Mouse (Mus musculus) midbrain, embryonic 16.5 days (tissue): ENCODE measurements around the gene Atp13a3. TPM values are rescaled to one million over a fixed set of nuclear protein-coding genes. Genes with fewer than 3 reads are reported as not detected.

ENCODE experiments used
- ATAC-seq: fragments of 200-750 bp; cut with Nextera tagmentation; 2 replicates; pipeline ENCODE4 v1.8.0; 2017; ENCODE audit warnings: moderate TSS enrichment
- H3K27ac ChIP-seq: fragments of 300-500 bp; sonication (generic); 2 replicates; pipeline ENCODE4 v1.5.1; 2014; ENCODE audit warnings: mild to moderate bottlenecking, low read length, mixed read lengths
- H3K27me3 ChIP-seq: fragments of 300-500 bp; sonication (generic); 2 replicates; pipeline ENCODE4 v1.6.1; 2014; ENCODE audit warnings: low read depth, low read length, mixed read lengths; ENCODE audit not compliant: control insufficient read depth, insufficient read depth
- H3K36me3 ChIP-seq: fragments of 300-500 bp; sonication (generic); 2 replicates; pipeline ENCODE4 v1.6.1; 2014; ENCODE audit warnings: mild to moderate bottlenecking, low read length, moderate library complexity, mixed read lengths; ENCODE audit not compliant: control insufficient read depth, insufficient read depth
- H3K4me1 ChIP-seq: fragments of 300-500 bp; sonication (generic); 2 replicates; pipeline ENCODE4 v1.6.1; 2014; ENCODE audit warnings: mild to moderate bottlenecking, low read length, mixed read lengths; ENCODE audit not compliant: control insufficient read depth, insufficient read depth
- H3K4me2 ChIP-seq: fragments of 300-500 bp; sonication (generic); 2 replicates; pipeline ENCODE4 v1.6.1; 2014; ENCODE audit warnings: mild to moderate bottlenecking, low read length, mixed read lengths
- H3K4me3 ChIP-seq: fragments of 300-500 bp; sonication (generic); 2 replicates; pipeline ENCODE4 v1.5.1; 2014; ENCODE audit warnings: low read depth, mild to moderate bottlenecking, low read length, moderate library complexity, mixed read lengths
- H3K9ac ChIP-seq: fragments of 300-500 bp; sonication (generic); 2 replicates; pipeline ENCODE4 v1.6.1; 2014; ENCODE audit warnings: low read depth, low read length, mixed read lengths
- H3K9me3 ChIP-seq: fragments of 300-500 bp; sonication (generic); replicated peaks from 2 replicates; pipeline ENCODE4 v1.6.1; 2014; ENCODE audit warnings: mild to moderate bottlenecking, low read length, mixed read lengths; ENCODE audit not compliant: control insufficient read depth, poor library complexity, severe bottlenecking
- WGBS: fragments of 180-500 bp; shearing (Covaris S2); extraction: QIAGEN DNeasy Blood & Tissue Kit; methylation state at CpG from one replicate; pipeline ENCODE4 v1.1.7; 2014; 5-methylcytosine and 5-hydroxymethylcytosine counted together
- polyA plus RNA-seq: library from polyadenylated mRNA; unstranded; fragments of >200 nt; fragmentation: Nextera tagmentation; extraction: Ambion mirVana; gene quantifications from 2 replicates; pipeline ENCODE4 v1.2.1, GENCODE M21; 2015

The Atp13a3 gene
- polyA plus RNA-seq, 1 experiment from 2014 or later: 7.5 TPM

DNA sequence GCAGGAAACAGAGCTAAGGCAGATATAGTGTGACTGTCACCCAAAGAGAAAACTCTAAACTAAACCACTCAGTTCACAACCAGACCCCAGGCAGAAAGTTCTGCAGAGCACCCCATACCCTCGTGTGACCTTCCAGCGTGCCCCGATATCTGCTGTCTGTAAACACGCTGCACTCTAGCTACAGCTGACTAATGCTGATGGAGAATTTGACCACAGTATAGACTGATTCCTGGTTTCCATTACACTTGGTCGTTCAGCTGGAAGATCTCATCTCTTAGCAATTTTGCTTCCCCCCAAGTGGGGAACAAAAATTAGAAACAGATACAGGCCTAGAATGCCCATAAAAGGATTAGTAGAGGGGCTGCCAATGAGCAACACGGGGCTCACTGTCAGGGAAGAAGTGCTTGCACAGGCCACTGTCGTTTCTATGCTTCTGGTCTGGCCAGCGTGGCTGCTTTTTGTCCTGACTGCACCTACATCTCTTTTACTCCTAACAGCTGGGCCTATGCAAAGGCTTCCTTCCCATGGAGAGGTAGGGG, 134.5 kb downstream of the Atp13a3 start:
- Histone ChIP-seq H3K27me3 (no peaks in the 10 kb centered on the region), H3K4me1 (no peaks in the 10 kb centered on the region), H3K4me2 (no peak overlapping the region), H3K27ac (no peak overlapping the region), H3K36me3 (no peaks in the 10 kb centered on the region), H3K9me3 (no peaks in the 10 kb centered on the region), H3K9ac (no peak overlapping the region), H3K4me3 (no peak overlapping the region)
- 63% methylated on average over 8 of the region's 8 CpGs for WGBS
- no peak for ATAC-seq

DNA sequence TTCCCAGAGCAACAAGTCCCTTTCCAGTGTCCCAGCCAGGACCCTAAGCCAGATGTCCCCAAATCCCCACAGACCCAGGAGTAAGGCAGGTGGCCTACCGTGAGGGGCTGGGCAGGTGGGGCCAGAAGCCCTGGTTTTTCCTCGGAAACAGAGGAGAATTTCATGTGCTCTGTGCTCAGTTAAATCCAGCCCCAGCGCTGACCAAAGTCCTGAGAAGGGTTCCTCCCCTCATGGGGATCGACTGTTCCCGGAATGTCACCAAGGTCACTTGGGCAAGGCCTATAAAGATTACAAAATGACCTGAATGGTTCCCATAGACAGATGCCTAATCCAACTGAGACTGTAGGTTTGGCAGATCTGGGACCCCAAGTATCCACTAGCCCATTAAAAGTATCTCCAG, 138.4 kb downstream of the Atp13a3 start, which contains the start of gene Cpn2:
Cpn2 (minus strand) TSS at position 141 of the 400 bp plus-strand sequence.
- Histone ChIP-seq H3K4me1 (no peaks in the 10 kb centered on the region), H3K4me2 (no peak within 1 kb of the TSS), H3K9me3 (no peaks in the 10 kb centered on the region), H3K36me3 (no peaks in the 10 kb centered on the region), H3K27me3 (peaks cover 2% of the 10 kb centered on the region; the same call in 1 of the 2 replicates), H3K9ac (no peak within 1 kb of the TSS), H3K27ac (no peak within 1 kb of the TSS), H3K4me3 (no peak within 1 kb of the TSS)
- WGBS: 74% methylated on average over 5 of the region's 5 CpGs
- ATAC-seq: no peak

DNA sequence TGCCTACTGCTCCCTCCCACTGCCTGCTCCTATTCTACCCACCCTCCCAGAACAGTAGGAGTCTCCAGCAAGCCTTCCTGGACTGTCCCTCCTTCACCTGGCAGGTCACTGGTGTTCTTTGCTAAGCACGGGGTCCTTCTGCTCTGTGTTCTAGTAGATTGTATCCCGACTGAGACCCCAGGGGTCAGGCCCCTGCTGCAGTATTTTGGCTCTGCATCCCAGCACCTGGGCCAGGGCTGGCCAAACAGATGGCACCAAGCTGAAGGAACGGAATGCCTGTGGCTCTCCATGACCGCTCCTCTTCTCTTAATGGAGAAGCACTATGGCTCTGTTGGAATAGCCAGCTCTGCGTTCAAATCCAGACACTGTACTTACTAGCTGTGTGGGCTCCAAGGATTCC, 139.2 kb downstream of the Atp13a3 start:
- H3K36me3 ChIP-seq: no peaks in the 10 kb centered on the region
- H3K4me1 ChIP-seq: no peaks in the 10 kb centered on the region
- H3K4me3 ChIP-seq: no peak overlapping the region
- 88% methylated on average over 5 of the region's 5 CpGs for WGBS
- H3K4me2 ChIP-seq: no peak overlapping the region
- H3K9me3 ChIP-seq: no peaks in the 10 kb centered on the region
- no peak overlapping the region for H3K27ac ChIP-seq
- no peak for ATAC-seq
- H3K9ac ChIP-seq: no peak overlapping the region
- H3K27me3 ChIP-seq: peaks cover 2% of the 10 kb centered on the region; the same call in 1 of the 2 replicates

DNA sequence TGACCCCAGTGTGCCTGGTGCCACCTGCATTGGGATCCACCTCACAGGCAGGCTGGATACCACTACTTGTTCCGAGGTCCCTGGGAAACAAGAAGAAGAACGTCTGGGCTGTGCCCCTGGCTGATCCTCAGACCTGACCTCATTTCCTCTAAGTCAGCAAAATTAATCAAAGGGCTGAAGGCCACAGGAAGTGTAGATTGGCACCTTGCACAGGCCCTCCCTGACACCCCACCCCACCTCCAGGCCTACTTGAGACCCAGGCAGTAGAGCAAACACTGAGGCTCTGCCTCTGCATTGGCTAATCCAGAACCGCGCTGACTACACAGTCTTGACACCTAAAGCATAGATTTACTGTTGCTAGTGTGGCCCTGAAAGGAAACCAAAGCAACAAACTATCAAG, 140.2 kb downstream of the Atp13a3 start:
- no peak for ATAC-seq
- no peaks in the 10 kb centered on the region for H3K36me3 ChIP-seq
- H3K9ac ChIP-seq: no peak overlapping the region
- H3K4me1 ChIP-seq: no peaks in the 10 kb centered on the region
- no peak overlapping the region for H3K4me2 ChIP-seq
- H3K9me3 ChIP-seq: no peaks in the 10 kb centered on the region
- no peak overlapping the region for H3K4me3 ChIP-seq
- WGBS: 77% methylated on average over 4 of the region's 4 CpGs
- H3K27ac ChIP-seq: no peak overlapping the region
- H3K27me3 ChIP-seq: peaks cover 2% of the 10 kb centered on the region; the same call in 1 of the 2 replicates

DNA sequence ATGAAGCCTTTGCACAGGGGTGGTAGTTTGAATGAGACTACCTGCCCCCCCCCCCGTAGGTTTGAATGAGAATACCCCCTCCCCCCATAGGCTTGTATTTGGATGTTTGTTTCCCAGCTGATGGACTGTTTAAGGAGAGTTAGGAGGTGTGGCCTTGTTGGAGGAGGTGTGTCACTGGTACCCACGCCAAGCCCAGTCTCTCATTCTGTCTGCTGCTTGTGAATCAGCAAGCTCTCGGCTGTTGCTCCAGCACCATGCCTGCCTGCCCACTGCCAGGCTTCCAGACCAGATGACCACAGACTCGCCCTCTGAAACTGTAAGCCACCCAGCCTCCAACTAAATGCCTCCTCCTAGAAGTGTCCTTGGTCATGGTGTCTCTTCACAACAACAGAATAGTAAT, 142.6 kb downstream of the Atp13a3 start:
- H3K27me3 ChIP-seq: peaks cover 2% of the 10 kb centered on the region; the same call in 1 of the 2 replicates
- H3K36me3 ChIP-seq: no peaks in the 10 kb centered on the region
- H3K4me3 ChIP-seq: no peak overlapping the region
- no peak overlapping the region for H3K27ac ChIP-seq
- ATAC-seq: no peak
- H3K4me1 ChIP-seq: no peaks in the 10 kb centered on the region
- H3K9me3 ChIP-seq: no peaks in the 10 kb centered on the region
- no peak overlapping the region for H3K4me2 ChIP-seq
- 58% methylated on average over 4 of the region's 4 CpGs for WGBS
- H3K9ac ChIP-seq: no peak overlapping the region

DNA sequence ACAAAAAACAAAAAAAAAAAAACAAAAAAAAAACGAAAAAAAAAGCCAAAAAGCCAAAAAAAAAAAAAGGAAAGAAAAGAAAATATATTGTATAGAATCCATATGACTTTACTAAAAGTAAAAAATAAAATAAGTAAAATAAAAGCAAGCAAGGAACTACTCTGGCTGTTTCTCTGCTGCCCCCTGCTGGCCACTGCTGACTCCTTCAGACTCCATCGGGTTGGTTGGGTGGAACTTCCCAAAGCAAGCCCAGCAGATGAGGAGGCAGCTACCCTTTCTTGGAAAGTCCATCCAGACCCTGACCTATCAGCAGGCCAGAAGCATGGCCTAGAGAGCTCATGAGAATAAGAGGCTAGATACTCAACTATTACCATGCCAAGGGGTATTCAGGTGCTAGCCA, 143.1 kb downstream of the Atp13a3 start:
- no peak for ATAC-seq
- 2% methylated on average over 2 of the region's 2 CpGs for WGBS
- no peak overlapping the region for H3K9ac ChIP-seq

More for the DNA sequence above, 143.1 kb downstream of the Atp13a3 start:
- no peaks in the 10 kb centered on the region for H3K4me1 ChIP-seq
- H3K9me3 ChIP-seq: no peaks in the 10 kb centered on the region
- no peak overlapping the region for H3K4me2 ChIP-seq
- H3K4me3 ChIP-seq: no peak overlapping the region
- H3K27me3 ChIP-seq: peaks cover 2% of the 10 kb centered on the region; the same call in 1 of the 2 replicates
- no peak overlapping the region for H3K27ac ChIP-seq
- no peaks in the 10 kb centered on the region for H3K36me3 ChIP-seq

Other genes with a start within 250 kb of the Atp13a3 start
- gene Cpn2, start 138.5 kb downstream of the Atp13a3 start, polyA plus RNA-seq: not detected in 2 replicates
- gene Lrrc15, start 122.7 kb downstream of the Atp13a3 start, polyA plus RNA-seq: 0.21 and 0.25 TPM in 2 replicates
- gene Gp5, start 95.2 kb downstream of the Atp13a3 start, polyA plus RNA-seq: 0.55 and 0.62 TPM in 2 replicates
- gene Tmem44, start 144.9 kb upstream of the Atp13a3 start, polyA plus RNA-seq: 81.1 and 84.7 TPM in 2 replicates
- gene Lsg1, start 181.6 kb upstream of the Atp13a3 start, polyA plus RNA-seq: 39.1 and 51.6 TPM in 2 replicates
- gene Fam43a, start 193.7 kb upstream of the Atp13a3 start, polyA plus RNA-seq: 15.6 and 15.8 TPM in 2 replicates